Mouse (Mus musculus): Measurements from ENCODE around the gene Slc6a17. TPM values are rescaled to one million over a fixed set of nuclear protein-coding genes. Genes with fewer than 3 reads are reported as not detected.

The Slc6a17 gene
- total RNA-seq, 2 experiments from 2014 or later, result not detected

DNA sequence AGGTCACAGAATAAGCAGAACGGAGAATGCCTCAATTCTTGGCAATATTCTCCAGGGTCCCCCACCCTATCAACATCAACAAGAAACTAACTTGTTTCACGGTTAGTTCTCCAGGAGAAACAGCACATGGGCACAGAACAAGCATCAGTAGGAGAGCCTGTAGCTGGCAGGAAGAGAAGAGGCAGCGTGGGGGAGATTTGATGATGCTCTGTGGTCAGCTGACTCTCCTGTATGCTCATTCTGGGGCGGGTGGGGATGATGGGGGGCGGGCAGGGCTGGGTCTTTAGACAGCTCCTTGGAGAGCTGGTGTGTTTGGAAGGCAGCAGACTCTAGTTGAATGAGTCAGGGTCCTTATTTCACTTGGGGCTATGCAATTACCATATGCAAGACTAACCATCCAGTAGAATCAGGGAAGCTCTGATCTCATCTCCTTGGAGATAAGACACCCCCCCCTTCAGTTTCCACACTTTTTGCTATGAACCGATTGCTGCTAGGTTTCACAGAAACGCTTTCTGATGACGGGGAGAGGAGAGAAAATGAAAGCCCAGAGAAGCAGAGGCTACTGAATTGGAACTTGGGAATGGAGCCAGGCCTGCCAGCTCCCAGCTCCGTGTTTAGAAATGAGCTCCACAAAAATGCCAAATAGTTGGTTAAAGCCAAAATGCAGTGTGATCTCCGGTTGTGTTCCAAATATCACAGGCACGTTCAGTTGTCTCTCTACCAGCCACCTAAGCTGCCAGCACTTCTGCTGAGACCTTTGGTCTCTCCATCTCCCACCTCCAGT, 93.4 kb downstream of the Slc6a17 start:
- ATAC-seq (replicated peaks; ENCODE audit: low FRiP score, low TSS enrichment, poor library complexity, severe bottlenecking), result no peak

DNA sequence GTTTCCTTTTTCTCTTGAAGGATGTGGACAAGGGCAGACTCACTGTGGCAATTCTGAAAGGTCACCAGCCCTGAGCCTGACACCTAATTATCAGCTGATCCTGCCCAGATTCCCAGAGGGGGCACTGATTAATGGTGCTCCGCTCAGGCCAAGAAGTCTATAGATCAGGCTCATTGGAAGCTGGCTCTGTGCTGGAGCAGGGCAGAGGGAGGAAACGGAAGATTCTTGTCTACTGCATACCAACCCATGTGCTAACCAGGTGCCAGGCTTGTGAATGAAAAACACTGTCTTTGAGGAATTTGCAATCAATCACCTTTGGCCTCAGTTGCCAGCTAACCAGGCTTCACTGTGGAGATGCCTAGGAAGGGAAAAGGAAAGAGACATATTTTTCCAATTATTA, 97.7 kb downstream of the Slc6a17 start:
- no peak for ATAC-seq (replicated peaks; ENCODE audit: low FRiP score, low TSS enrichment, poor library complexity, severe bottlenecking)

Other genes with a start within 250 kb of the Slc6a17 start
- 115 and 118 TPM in 2 replicates for gene Lamtor5, start 239.2 kb downstream of the Slc6a17 start, total RNA-seq (2014; fragmentation: Nextera tagmentation)
- 39.0 and 43.0 TPM in 2 replicates for gene Lamtor5, start 239.2 kb downstream of the Slc6a17 start, total RNA-seq (2017)
- gene Slc16a4, start 226.8 kb downstream of the Slc6a17 start, total RNA-seq (2014; fragmentation: Nextera tagmentation), result 0.47 TPM in 1 of 2 replicates, not detected in the other
- not detected in 2 replicates for gene Slc16a4, start 226.8 kb downstream of the Slc6a17 start, total RNA-seq (2017)
- 51.0 and 54.6 TPM in 2 replicates for gene Rbm15, start 184.3 kb downstream of the Slc6a17 start, total RNA-seq (2014; fragmentation: Nextera tagmentation)
- gene Rbm15, start 184.3 kb downstream of the Slc6a17 start, total RNA-seq (2017), result 28.4 and 39.9 TPM in 2 replicates
- not detected in 2 replicates for gene Kcnc4, start 58.5 kb downstream of the Slc6a17 start, total RNA-seq (2014; fragmentation: Nextera tagmentation)
- not detected in 2 replicates for gene Kcnc4, start 58.5 kb downstream of the Slc6a17 start, total RNA-seq (2017)
- gene Ubl4b, start 37.1 kb upstream of the Slc6a17 start, total RNA-seq (2014; fragmentation: Nextera tagmentation), result not detected in 2 replicates
- not detected in 2 replicates for gene Ubl4b, start 37.1 kb upstream of the Slc6a17 start, total RNA-seq (2017)
- not detected in 2 replicates for gene Alx3, start 77.0 kb upstream of the Slc6a17 start, total RNA-seq (2014; fragmentation: Nextera tagmentation)
- gene Alx3, start 77.0 kb upstream of the Slc6a17 start, total RNA-seq (2017), result not detected in 2 replicates
- not detected in 2 replicates for gene Gm10961, start 113.3 kb upstream of the Slc6a17 start, total RNA-seq (2014; fragmentation: Nextera tagmentation)
- not detected in 2 replicates for gene Gm10961, start 113.3 kb upstream of the Slc6a17 start, total RNA-seq (2017)
- gene Strip1, start 113.7 kb upstream of the Slc6a17 start, total RNA-seq (2014; fragmentation: Nextera tagmentation), result 19.9 and 20.5 TPM in 2 replicates
- 16.9 and 22.6 TPM in 2 replicates for gene Strip1, start 113.7 kb upstream of the Slc6a17 start, total RNA-seq (2017)
- 58.1 and 88.6 TPM in 2 replicates for gene Ahcyl1, start 178.5 kb upstream of the Slc6a17 start, total RNA-seq (2014; fragmentation: Nextera tagmentation)
- 52.7 and 62.7 TPM in 2 replicates for gene Ahcyl1, start 178.5 kb upstream of the Slc6a17 start, total RNA-seq (2017)
- gene Csf1, start 242.5 kb upstream of the Slc6a17 start, total RNA-seq (2014; fragmentation: Nextera tagmentation), result 0.35 TPM in 1 of 2 replicates, not detected in the other
- 0.50 TPM in 1 of 2 replicates, not detected in the other for gene Csf1, start 242.5 kb upstream of the Slc6a17 start, total RNA-seq (2017)

Data from megakaryocyte-erythroid progenitor cell, adult 5-6 weeks (primary cell).